8 mouse cellular contexts compared by ENCODE assay signal in genomic region chr9:99875618-99876372, GRCm38 (mm10). TPM values are rescaled to one million over a fixed set of nuclear protein-coding genes. Genes with fewer than 3 reads are reported as not detected.
DNase-seq lines count a peak whose midpoint lies in the region; ATAC-seq and TF ChIP-seq lines count a peak whose summit lies in the region.

Gene Sox14 (minus strand): TSS chr9:99876170.

- ATAC-seq in intestine, embryonic 15.5 days: 0 out of 2 replicates have a peak, but pooled peaks have one; percentile 55
- peak; percentile 59 for ATAC-seq in midbrain, postnatal 0 days (ENCODE audit: low FRiP score)

- no peaks in the 10 kb centered on the region for H3K9me3 ChIP-seq in intestine, embryonic 15.5 days
- no peaks in the 10 kb centered on the region for H3K9me3 ChIP-seq in midbrain, postnatal 0 days (ENCODE audit: low read length)

- peaks cover 14% of the 10 kb centered on the region for H3K4me1 ChIP-seq in intestine, embryonic 15.5 days (replicated peaks)
- no peaks in the 10 kb centered on the region for H3K4me1 ChIP-seq in midbrain, postnatal 0 days (ENCODE audit: insufficient read depth, low read length)

- H3K9ac ChIP-seq in intestine, embryonic 15.5 days: no peak within 1 kb of the TSS
- peak within 1 kb of the TSS; percentile 61 for H3K9ac ChIP-seq in midbrain, postnatal 0 days (replicated peaks; ENCODE audit: low read length, poor library complexity, severe bottlenecking)

- peak within 1 kb of the TSS; percentile 22 for H3K4me3 ChIP-seq in intestine, embryonic 15.5 days (replicated peaks)
- peak within 1 kb of the TSS; percentile 40 for H3K4me3 ChIP-seq in midbrain, postnatal 0 days (ENCODE audit: low read depth, low read length)

- under 1% methylated on average over 44 of the region's 47 CpGs for WGBS in intestine, embryonic 15.5 days
- WGBS in midbrain, postnatal 0 days: 1% methylated on average over 46 of the region's 47 CpGs

- H3K27me3 ChIP-seq in intestine, embryonic 15.5 days (replicated peaks): peaks cover 91% of the 10 kb centered on the region
- H3K27me3 ChIP-seq in midbrain, postnatal 0 days (ENCODE audit: insufficient read depth, low read length): peaks cover 70% of the 10 kb centered on the region

- no peaks in the 10 kb centered on the region for H3K36me3 ChIP-seq in intestine, embryonic 15.5 days
- H3K36me3 ChIP-seq in midbrain, postnatal 0 days (ENCODE audit: insufficient read depth, low read length): no peaks in the 10 kb centered on the region

- no peak within 1 kb of the TSS for H3K27ac ChIP-seq in intestine, embryonic 15.5 days
- H3K27ac ChIP-seq in midbrain, postnatal 0 days (ENCODE audit: low read depth, low read length): peak within 1 kb of the TSS; percentile 76

- DNase-seq in cerebellum, postnatal 10 days: peak; percentile 33 to 40
- no peak for DNase-seq in cerebellum, adult 8-10 months
- peak; percentile 57 for DNase-seq in embryo, embryonic 10 days (ENCODE audit: low spot score)
- DNase-seq in midbrain, postnatal 0 days (ENCODE audit: low spot score): no peak
- no peak for DNase-seq in natural killer cell, adult 2 months (ENCODE audit: low spot score in 2 of 2)
- DNase-seq in frontal cortex, postnatal 25 days (ENCODE audit: low spot score in 2 of 2): no peak
- DNase-seq in gastrocnemius, adult 8-10 months (ENCODE audit: low spot score in 2 of 2): no peak

- TF ChIP-seq CTCF in midbrain, postnatal 0 days (IDR thresholded peaks at IDR 0.05): no peak; the same call in 1 of the 2 replicates

- H3K4me2 ChIP-seq in intestine, embryonic 15.5 days (replicated peaks): peak within 1 kb of the TSS; percentile 49
- peak within 1 kb of the TSS; percentile 46 for H3K4me2 ChIP-seq in midbrain, postnatal 0 days (ENCODE audit: low read depth, low read length, poor library complexity, severe bottlenecking)

RNA-seq across cellular contexts. Expression of gene Sox14, which starts in this region (rescaled TPM):
- polyA plus RNA-seq in intestine, embryonic 15.5 days (2015; fragmentation: Nextera tagmentation; extraction: Ambion mirVana): not detected in 2 replicates
- total RNA-seq in midbrain, postnatal 0 days (2014; rRNA removed): 23.3 and 33.5 TPM in 2 replicates
- polyA plus RNA-seq in midbrain, postnatal 0 days (2015; fragmentation: Nextera tagmentation; extraction: Ambion mirVana): 45.7 and 46.8 TPM in 2 replicates
- not detected for total RNA-seq in gastrocnemius, adult 8-10 months (2022)

Comparison
In these comparisons a context has a peak if more than half of its experiments do, and no peak if none do; other contexts are left out.
1. RNA of gene Sox14 (total RNA-seq): 23.3 to 33.5 TPM in midbrain, postnatal 0 days; not detected in gastrocnemius, adult 8-10 months; every median in the first group is over 10 times any median in the second.
2. RNA of gene Sox14 (polyA plus RNA-seq): 45.7 to 46.8 TPM in midbrain, postnatal 0 days; not detected in intestine, embryonic 15.5 days; every median in the first group is over 10 times any median in the second.
3. DNase-seq: peak in cerebellum, postnatal 10 days (2 of 2) and embryo, embryonic 10 days (single experiment); none in cerebellum, adult 8-10 months (single experiment), midbrain, postnatal 0 days (single experiment), natural killer cell, adult 2 months (0 of 2), frontal cortex, postnatal 25 days (0 of 2) and gastrocnemius, adult 8-10 months (0 of 2).
4. Peak in ATAC-seq, H3K4me3 ChIP-seq and H3K4me2 ChIP-seq in intestine, embryonic 15.5 days; RNA of the gene not detected or under 1 TPM.